Mouse (Mus musculus) E14TG2a.4 (cell line): ENCODE data around the gene Sgcb.

Experiments used
- CTCF ChIP-seq: conservative IDR thresholded peaks from 2 replicates; pipeline ENCODE4 v1.5.1; 2014; ENCODE audit warnings: low read length
- NANOG ChIP-seq: IDR thresholded peaks from 2 replicates; pipeline ENCODE4 v1.6.1; 2014; ENCODE audit warnings: borderline replicate concordance, low read length, mixed read lengths

DNA sequence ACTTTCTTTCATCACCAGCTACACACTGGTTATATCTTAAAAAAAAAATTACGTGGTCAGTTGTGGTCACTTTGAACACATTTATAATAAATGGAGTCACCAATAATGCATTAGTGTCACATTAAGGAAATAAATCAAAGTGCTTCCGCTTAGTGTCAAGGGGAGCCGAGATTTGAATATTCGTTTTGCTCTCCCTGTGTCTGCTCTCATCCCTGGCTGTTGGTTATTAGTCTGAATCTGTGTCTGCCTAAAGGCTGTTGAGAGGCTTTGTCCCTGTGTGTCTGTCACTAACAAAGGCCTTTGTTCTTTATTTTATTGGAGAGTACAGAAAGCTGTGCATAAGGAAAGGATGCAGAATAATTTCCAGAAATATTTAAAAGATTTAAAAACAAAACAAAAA, 61.0 kb downstream of the Sgcb start:
- TF ChIP-seq CTCF (no peak), NANOG (no peak)
